Mouse (Mus musculus) midbrain, embryonic 16.5 days (tissue): ENCODE results near the gene Gpr55. TPM values are rescaled to one million over a fixed set of nuclear protein-coding genes. Genes with fewer than 3 reads are reported as not detected.
A peak's percentile ranks its signal among the peaks of the same experiment; 100 is the strongest.

Experiments
- ATAC-seq: fragments of 200-750 bp; cut with Nextera tagmentation; 2 replicates; pipeline ENCODE4 v1.8.0; 2017; ENCODE audit warnings: moderate TSS enrichment
- H3K27ac ChIP-seq: fragments of 300-500 bp; sonication (generic); 2 replicates; pipeline ENCODE4 v1.5.1; 2014; ENCODE audit warnings: mild to moderate bottlenecking, low read length, mixed read lengths
- H3K27me3 ChIP-seq: fragments of 300-500 bp; sonication (generic); 2 replicates; pipeline ENCODE4 v1.6.1; 2014; ENCODE audit warnings: low read depth, low read length, mixed read lengths; ENCODE audit not compliant: control insufficient read depth, insufficient read depth
- H3K36me3 ChIP-seq: fragments of 300-500 bp; sonication (generic); 2 replicates; pipeline ENCODE4 v1.6.1; 2014; ENCODE audit warnings: mild to moderate bottlenecking, low read length, moderate library complexity, mixed read lengths; ENCODE audit not compliant: control insufficient read depth, insufficient read depth
- H3K4me1 ChIP-seq: fragments of 300-500 bp; sonication (generic); 2 replicates; pipeline ENCODE4 v1.6.1; 2014; ENCODE audit warnings: mild to moderate bottlenecking, low read length, mixed read lengths; ENCODE audit not compliant: control insufficient read depth, insufficient read depth
- H3K4me2 ChIP-seq: fragments of 300-500 bp; sonication (generic); 2 replicates; pipeline ENCODE4 v1.6.1; 2014; ENCODE audit warnings: mild to moderate bottlenecking, low read length, mixed read lengths
- H3K4me3 ChIP-seq: fragments of 300-500 bp; sonication (generic); 2 replicates; pipeline ENCODE4 v1.5.1; 2014; ENCODE audit warnings: low read depth, mild to moderate bottlenecking, low read length, moderate library complexity, mixed read lengths
- H3K9ac ChIP-seq: fragments of 300-500 bp; sonication (generic); 2 replicates; pipeline ENCODE4 v1.6.1; 2014; ENCODE audit warnings: low read depth, low read length, mixed read lengths
- H3K9me3 ChIP-seq: fragments of 300-500 bp; sonication (generic); replicated peaks from 2 replicates; pipeline ENCODE4 v1.6.1; 2014; ENCODE audit warnings: mild to moderate bottlenecking, low read length, mixed read lengths; ENCODE audit not compliant: control insufficient read depth, poor library complexity, severe bottlenecking
- WGBS: fragments of 180-500 bp; shearing (Covaris S2); extraction: QIAGEN DNeasy Blood & Tissue Kit; methylation state at CpG from one replicate; pipeline ENCODE4 v1.1.7; 2014; 5-methylcytosine and 5-hydroxymethylcytosine counted together
- polyA plus RNA-seq: library from polyadenylated mRNA; unstranded; fragments of >200 nt; fragmentation: Nextera tagmentation; extraction: Ambion mirVana; gene quantifications from 2 replicates; pipeline ENCODE4 v1.2.1, GENCODE M21; 2015

Gene Gpr55
- polyA plus RNA-seq, 1 experiment from 2014 or later: 0.13 TPM

GRCm38 (mm10) chr1:85913078-85913755, 47.6 kb downstream of the Gpr55 start:
- H3K9ac ChIP-seq: no peak overlapping the region
- whole genome bisulfite sequencing: 94% methylated on average over 7 of the region's 7 CpGs
- ATAC-seq: no peak
- H3K27ac ChIP-seq: no peak overlapping the region
- H3K4me3 ChIP-seq: no peak overlapping the region
- peaks cover 18% of the 10 kb centered on the region for H3K4me1 ChIP-seq
- peaks cover 2% of the 10 kb centered on the region; the same call in 1 of the 2 replicates for H3K36me3 ChIP-seq
- no peak overlapping the region for H3K4me2 ChIP-seq
- no peaks in the 10 kb centered on the region for H3K9me3 ChIP-seq
- H3K27me3 ChIP-seq: no peaks in the 10 kb centered on the region

- no peaks in the 10 kb centered on the region for H3K27me3 ChIP-seq
- WGBS: 64% methylated on average over 13 of the region's 13 CpGs
- H3K9ac ChIP-seq: no peak overlapping the region
- no peak overlapping the region for H3K4me3 ChIP-seq
- H3K4me1 ChIP-seq: no peaks in the 10 kb centered on the region
- H3K9me3 ChIP-seq: no peaks in the 10 kb centered on the region
- no peak overlapping the region for H3K4me2 ChIP-seq
- peaks cover 37% of the 10 kb centered on the region for H3K36me3 ChIP-seq
- peak overlapping the region; percentile 24; the same call in 1 of the 2 replicates for H3K27ac ChIP-seq
- peak; percentile 32; the same call in 1 of the 2 replicates for ATAC-seq
Measured at GRCm38 (mm10) chr1:85908754-85909590, 51.8 kb downstream of the Gpr55 start.

DNA sequence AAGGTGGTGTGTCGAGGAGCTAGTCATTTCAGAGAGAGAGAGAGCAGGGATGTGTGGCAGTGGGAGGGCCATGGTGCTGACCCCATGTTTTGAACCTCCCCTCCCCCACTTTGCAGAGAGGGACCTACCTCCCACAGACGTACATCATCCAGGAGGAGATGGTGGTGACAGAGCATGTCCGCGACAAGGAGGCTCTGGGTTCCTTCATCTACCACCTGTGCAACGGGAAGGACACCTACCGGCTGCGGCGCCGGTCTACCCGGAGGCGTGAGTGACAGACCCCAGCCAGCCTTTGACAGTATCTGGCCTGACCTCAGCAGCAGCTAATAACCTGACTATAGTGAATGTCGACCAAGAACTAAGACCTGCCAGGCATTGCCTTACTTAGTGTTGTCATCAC, 53.9 kb downstream of the Gpr55 start:
- H3K27ac ChIP-seq: no peak overlapping the region
- H3K27me3 ChIP-seq: no peaks in the 10 kb centered on the region
- H3K4me1 ChIP-seq: peaks cover 5% of the 10 kb centered on the region
- H3K36me3 ChIP-seq: peaks cover 46% of the 10 kb centered on the region
- H3K4me2 ChIP-seq: no peak overlapping the region
- 95% methylated on average over 12 of the region's 12 CpGs for WGBS
- H3K4me3 ChIP-seq: no peak overlapping the region
- no peak overlapping the region for H3K9ac ChIP-seq
- ATAC-seq: no peak
- no peaks in the 10 kb centered on the region for H3K9me3 ChIP-seq

DNA sequence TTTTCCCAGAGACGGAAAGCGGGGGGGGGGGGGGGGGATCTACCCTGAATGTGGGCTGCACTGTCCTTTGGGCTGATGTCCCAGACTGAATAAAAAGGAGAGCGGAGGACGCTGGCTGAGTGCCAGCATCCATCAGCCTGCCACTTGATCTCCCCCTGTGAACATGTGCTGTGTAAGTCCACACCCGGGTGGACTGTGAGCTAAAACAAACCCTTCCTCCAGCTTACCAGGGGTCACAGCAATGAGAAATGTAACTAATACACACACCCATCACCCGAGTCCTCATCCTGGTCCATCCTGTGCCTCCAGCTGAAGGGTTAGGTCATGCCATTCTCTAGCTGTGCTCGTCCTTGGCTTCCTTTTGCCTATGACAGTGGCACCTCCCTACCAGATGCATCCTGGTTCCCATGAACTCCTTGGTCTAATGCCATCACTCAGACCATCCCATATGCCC, 58.7 kb downstream of the Gpr55 start:
- Histone ChIP-seq H3K27ac (peak overlapping the region; percentile 34), H3K4me1 (peaks cover 53% of the 10 kb centered on the region), H3K36me3 (peaks cover 38% of the 10 kb centered on the region), H3K4me3 (no peak overlapping the region), H3K27me3 (no peaks in the 10 kb centered on the region), H3K9ac (no peak overlapping the region), H3K4me2 (no peak overlapping the region), H3K9me3 (no peaks in the 10 kb centered on the region)
- WGBS: 17% methylated on average over 5 of the region's 7 CpGs
- 0 out of 2 replicates have a peak, but pooled peaks have one; percentile 13 for ATAC-seq

DNA sequence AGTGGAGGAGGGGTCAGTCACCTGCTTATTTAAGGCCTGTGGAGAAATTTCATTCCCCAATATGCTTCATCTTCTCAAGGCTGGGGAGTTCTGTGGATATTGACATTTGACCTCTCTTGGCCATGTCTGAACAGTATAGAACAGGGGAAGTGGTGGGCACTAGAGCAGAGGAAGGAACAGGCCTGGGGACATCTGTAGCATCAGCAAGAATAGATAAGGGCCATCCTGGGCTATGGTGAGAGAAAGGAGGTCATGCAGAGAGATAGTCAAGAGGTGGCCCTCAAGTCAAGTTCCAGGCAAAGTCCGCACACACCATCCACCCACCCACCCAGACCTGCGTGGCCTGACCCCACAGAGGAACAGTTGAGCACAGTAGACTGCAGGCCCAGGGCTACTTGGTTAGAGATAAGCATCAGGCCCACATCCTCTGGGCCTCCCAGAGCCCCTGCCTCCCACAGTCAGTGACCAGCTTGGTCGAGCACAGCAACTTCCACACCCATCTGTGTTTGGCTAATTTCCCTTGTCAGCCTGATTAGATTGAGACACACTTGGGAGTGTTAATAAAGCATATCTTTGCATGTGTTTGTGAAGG, 59.2 kb downstream of the Gpr55 start:
- H3K27me3 ChIP-seq: no peaks in the 10 kb centered on the region
- no peak overlapping the region for H3K9ac ChIP-seq
- H3K9me3 ChIP-seq: no peaks in the 10 kb centered on the region
- peaks cover 33% of the 10 kb centered on the region for H3K36me3 ChIP-seq
- 43% methylated on average over 3 of the region's 3 CpGs for WGBS
- H3K4me3 ChIP-seq: no peak overlapping the region
- no peak for ATAC-seq
- peaks cover 58% of the 10 kb centered on the region for H3K4me1 ChIP-seq
- no peak overlapping the region for H3K4me2 ChIP-seq
- H3K27ac ChIP-seq: peak overlapping the region; percentile 34

- H3K27ac ChIP-seq: peak overlapping the region; percentile 44; the same call in 1 of the 2 replicates
- H3K4me1 ChIP-seq: peaks cover 67% of the 10 kb centered on the region
- H3K9me3 ChIP-seq: no peaks in the 10 kb centered on the region
- H3K9ac ChIP-seq: peak overlapping the region; percentile 36; the same call in 1 of the 2 replicates
- peak overlapping the region; percentile 7; the same call in 1 of the 2 replicates for H3K4me2 ChIP-seq
- no peak overlapping the region for H3K4me3 ChIP-seq
- H3K36me3 ChIP-seq: peaks cover 24% of the 10 kb centered on the region
- ATAC-seq: no peak
- 61% methylated on average over 7 of the region's 7 CpGs for WGBS
- no peaks in the 10 kb centered on the region for H3K27me3 ChIP-seq
Measured at GRCm38 (mm10) chr1:85900521-85901333, 60.1 kb downstream of the Gpr55 start.

DNA sequence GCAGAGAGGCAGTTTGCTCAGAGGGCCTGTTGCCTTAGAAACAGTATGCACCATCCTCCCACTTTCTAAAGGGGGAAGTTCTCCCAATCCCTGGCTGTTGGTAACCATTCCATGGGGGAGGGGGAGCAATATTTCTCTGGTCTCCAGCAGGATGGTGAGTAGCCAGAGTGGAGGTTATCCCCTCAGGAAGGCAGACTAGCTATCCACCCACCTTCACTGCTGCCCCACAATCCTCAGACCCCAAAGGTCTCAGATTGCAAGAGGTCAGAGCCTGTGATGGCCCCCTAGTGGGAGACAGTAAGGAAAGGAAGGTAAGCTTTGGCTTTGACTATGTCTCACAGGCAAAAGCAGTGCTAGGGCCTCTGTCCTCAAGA, 61.4 kb downstream of the Gpr55 start:
- ATAC-seq: no peak
- H3K27me3 ChIP-seq: no peaks in the 10 kb centered on the region
- peaks cover 12% of the 10 kb centered on the region for H3K36me3 ChIP-seq
- peak overlapping the region; percentile 36; the same call in 1 of the 2 replicates for H3K9ac ChIP-seq
- H3K4me1 ChIP-seq: peaks cover 69% of the 10 kb centered on the region
- H3K9me3 ChIP-seq: no peaks in the 10 kb centered on the region
- peak overlapping the region; percentile 4; the same call in 1 of the 2 replicates for H3K4me3 ChIP-seq
- peak overlapping the region; percentile 82 for H3K27ac ChIP-seq
- H3K4me2 ChIP-seq: peak overlapping the region; percentile 79

- peak overlapping the region; percentile 4 for H3K4me3 ChIP-seq
- no peaks in the 10 kb centered on the region for H3K27me3 ChIP-seq
- 6% methylated on average over 12 of the region's 12 CpGs for WGBS
- H3K9me3 ChIP-seq: no peaks in the 10 kb centered on the region
- peak overlapping the region; percentile 36 for H3K9ac ChIP-seq
- peaks cover 8% of the 10 kb centered on the region for H3K36me3 ChIP-seq
- H3K27ac ChIP-seq: peak overlapping the region; percentile 82
- ATAC-seq: peak; percentile 4; the same call in 1 of the 2 replicates
- peak overlapping the region; percentile 79 for H3K4me2 ChIP-seq
- H3K4me1 ChIP-seq: peaks cover 69% of the 10 kb centered on the region
Measured at GRCm38 (mm10) chr1:85898761-85899387, 61.9 kb downstream of the Gpr55 start.
